Mouse (Mus musculus) heart, adult 2 months (tissue): ENCODE measurements around the gene Stxbp5. TPM values are rescaled to one million over a fixed set of nuclear protein-coding genes. Genes with fewer than 3 reads are reported as not detected.
A peak's percentile ranks its signal among the peaks of the same experiment; 100 is the strongest.

Experiments
- DNase-seq, 2 experiments: peaks; one replicate each; pipeline ENCODE4 v3.0.0; 2021
- H3K27ac ChIP-seq: fragments of 200-600 bp; 2 replicates; pipeline ENCODE4 v1.8.1; 2022
- H3K27me3 ChIP-seq: fragments of 200-500 bp; 2 replicates; pipeline ENCODE4 v1.6.1; 2012; ENCODE audit warnings: mild to moderate bottlenecking, low read length, inconsistent platforms, mixed read lengths; ENCODE audit not compliant: control insufficient read depth, insufficient read depth
- H3K36me3 ChIP-seq: fragments of 200-500 bp; 2 replicates; pipeline ENCODE4 v1.6.1; 2012; ENCODE audit warnings: low read length, inconsistent platforms; ENCODE audit not compliant: control insufficient read depth, insufficient read depth
- H3K4me1 ChIP-seq: fragments of 200-500 bp; 2 replicates; pipeline ENCODE4 v1.6.1; 2011; ENCODE audit warnings: low read length; ENCODE audit not compliant: control insufficient read depth, insufficient read depth
- H3K4me3 ChIP-seq: fragments of 200-600 bp; 2 replicates; pipeline ENCODE4 v1.8.1; 2022
- H3K79me2 ChIP-seq: fragments of 200-500 bp; replicated peaks from 2 replicates; pipeline ENCODE4 v1.6.1; 2012; ENCODE audit warnings: mild to moderate bottlenecking, inconsistent platforms, low read length, moderate library complexity, mixed read lengths; ENCODE audit not compliant: control insufficient read depth, insufficient read depth
- H3K9ac ChIP-seq: fragments of 200-500 bp; 2 replicates; pipeline ENCODE4 v1.6.1; 2012; ENCODE audit warnings: low read depth, mild to moderate bottlenecking, control low read depth, inconsistent platforms, low read length, mixed read lengths
- CTCF ChIP-seq: fragments of 200-600 bp; IDR thresholded peaks from 2 replicates; pipeline ENCODE4 v1.8.1; 2022; ENCODE audit warnings: antibody characterized with exemption, mild to moderate bottlenecking, moderate library complexity
- EP300 ChIP-seq: fragments of 200-500 bp; IDR thresholded peaks from 2 replicates; pipeline ENCODE4 v1.6.1; 2011; ENCODE audit warnings: low read depth, low read length, control low read depth; ENCODE audit not compliant: insufficient read depth
- POLR2A ChIP-seq: fragments of 200-500 bp; IDR thresholded peaks from 2 replicates; pipeline ENCODE4 v1.6.1; 2011; ENCODE audit warnings: mild to moderate bottlenecking, low read depth, low read length, control low read depth; ENCODE audit not compliant: insufficient read depth
- WGBS: fragments of 180-500 bp; shearing (Covaris S2); methylation state at CpG from one replicate; pipeline ENCODE4 v1.1.7; 2018; 5-methylcytosine and 5-hydroxymethylcytosine counted together
- intact Hi-C: fragments of 180-260 bp; cut with DNase I; formaldehyde crosslinking; loops from one replicate; pipeline ENCODE4 v1.15.1; 2025
- polyA plus RNA-seq: library from polyadenylated mRNA; depleted of rRNA; stranded (reverse); fragments of >200 nt; gene quantifications from 2 replicates; pipeline ENCODE4 v1.2.3, GENCODE M21; 2012
- total RNA-seq, 2 experiments: library from RNA; stranded (reverse); gene quantifications; 2 replicates each; pipeline ENCODE4 v1.2.3; 2021

The Stxbp5 gene
- total and polyA plus RNA-seq, 3 experiments: 8.4 to 13.7 (median 11.9) TPM

DNA sequence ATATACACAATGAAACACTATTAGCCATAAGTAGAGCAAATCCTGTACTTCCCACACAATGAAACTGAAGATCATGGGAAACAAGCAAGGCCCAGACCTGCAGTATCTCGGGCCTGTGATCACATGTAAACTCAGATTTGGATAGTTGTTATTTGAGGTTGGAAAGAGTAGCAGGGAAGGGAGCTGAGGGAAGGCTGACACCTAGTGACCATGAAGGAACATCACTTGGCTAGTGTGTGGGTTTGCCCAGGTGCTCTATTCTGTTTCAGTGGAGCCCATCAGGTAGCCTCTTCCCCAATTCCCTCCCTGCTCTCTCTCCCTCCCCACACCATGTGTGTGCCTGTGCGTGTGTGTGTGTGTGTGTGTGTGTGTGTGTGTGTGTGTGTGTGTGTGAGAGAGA lies 28.7 kb downstream of the Stxbp5 start:
- DNase-seq: no peak
- Histone ChIP-seq H3K4me3 (no peak overlapping the region), H3K36me3 (no peaks in the 10 kb centered on the region), H3K79me2 (peaks cover 3% of the 10 kb centered on the region; the same call in 1 of the 2 replicates), H3K27ac (no peak overlapping the region), H3K4me1 (peaks cover 2% of the 10 kb centered on the region; the same call in 1 of the 2 replicates), H3K27me3 (no peaks in the 10 kb centered on the region), H3K9ac (no peak overlapping the region)
- TF ChIP-seq CTCF (peak; percentile 38), EP300 (no peak)
- intact Hi-C loops: no loop called here
- 50% methylated on average over 2 of the region's 2 CpGs for WGBS

DNA sequence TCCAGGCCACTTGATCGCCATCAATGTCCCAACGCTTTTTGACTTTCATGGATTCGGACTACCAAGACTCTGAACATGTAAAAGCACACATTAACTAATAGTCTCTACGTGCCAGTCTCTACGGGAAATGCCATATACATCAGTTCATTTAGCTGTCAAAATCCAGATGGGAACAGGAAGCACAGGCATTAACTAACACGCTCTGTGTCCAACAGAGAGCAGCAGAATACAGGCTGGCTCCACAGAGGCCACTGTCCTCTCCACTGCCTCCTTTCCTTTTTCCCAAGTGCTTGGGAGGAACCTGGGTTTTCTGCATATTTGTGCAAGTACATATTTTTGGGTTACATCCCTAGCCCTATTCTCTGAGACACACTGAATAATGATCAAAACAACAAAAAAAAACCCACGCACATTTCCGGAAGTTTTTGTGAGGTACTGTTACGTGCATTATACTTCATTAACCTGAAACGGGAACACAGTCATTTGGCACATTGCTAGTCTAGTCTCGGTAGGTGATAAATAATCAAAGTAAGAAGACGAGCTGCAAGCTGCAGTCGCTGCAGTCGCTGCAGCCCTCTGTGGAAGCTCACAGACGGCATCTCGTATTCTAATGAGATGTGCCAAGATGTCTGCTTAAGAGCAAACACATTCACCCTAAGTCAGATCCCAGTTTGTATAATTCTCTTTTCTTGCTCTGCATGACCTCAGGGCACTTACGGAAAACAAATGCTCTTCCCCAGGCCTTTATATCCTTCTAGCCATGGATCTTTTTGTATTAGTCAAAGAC lies 33.9 kb downstream of the Stxbp5 start:
- TF ChIP-seq EP300 (no peak), CTCF (peak; percentile 47)
- Histone ChIP-seq H3K4me1 (no peaks in the 10 kb centered on the region; the same call in 1 of the 2 replicates), H3K4me3 (no peak overlapping the region), H3K79me2 (peaks cover 2% of the 10 kb centered on the region; the same call in 1 of the 2 replicates), H3K27me3 (no peaks in the 10 kb centered on the region), H3K9ac (no peak overlapping the region), H3K36me3 (no peaks in the 10 kb centered on the region), H3K27ac (no peak overlapping the region)
- intact Hi-C loops: no loop called here
- WGBS: 79% methylated on average over 17 of the region's 17 CpGs
- DNase-seq: no peak

DNA sequence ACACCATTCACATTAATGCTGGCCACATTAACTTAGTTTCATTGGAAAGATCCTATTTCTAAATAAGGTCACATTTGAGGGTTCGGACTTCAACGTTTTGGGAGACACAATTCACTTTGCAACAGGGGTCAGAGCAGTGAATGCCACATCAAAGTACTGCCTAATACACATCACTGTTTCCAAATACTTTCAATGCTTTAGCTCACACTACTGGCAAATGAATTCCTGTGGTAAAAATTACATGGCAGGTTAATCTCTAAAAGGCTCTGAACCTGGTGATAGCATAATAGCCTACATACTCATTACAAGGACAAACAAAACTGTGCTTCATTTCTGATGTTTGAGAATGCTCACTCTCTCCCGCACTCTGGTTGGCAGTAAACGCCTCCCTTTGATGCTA lies 40.9 kb downstream of the Stxbp5 start:
- 85% methylated on average over 4 of the region's 4 CpGs for WGBS
- intact Hi-C loops: no loop called here
- no peaks in the 10 kb centered on the region for H3K27me3 ChIP-seq
- TF ChIP-seq CTCF (no peak), POLR2A (no peak), EP300 (no peak)
- no peaks in the 10 kb centered on the region for H3K36me3 ChIP-seq
- H3K9ac ChIP-seq: no peak overlapping the region
- no peak overlapping the region for H3K27ac ChIP-seq
- H3K4me3 ChIP-seq: no peak overlapping the region
- peaks cover 2% of the 10 kb centered on the region; the same call in 1 of the 2 replicates for H3K79me2 ChIP-seq
- H3K4me1 ChIP-seq: no peaks in the 10 kb centered on the region; the same call in 1 of the 2 replicates
- no peak for DNase-seq

DNA sequence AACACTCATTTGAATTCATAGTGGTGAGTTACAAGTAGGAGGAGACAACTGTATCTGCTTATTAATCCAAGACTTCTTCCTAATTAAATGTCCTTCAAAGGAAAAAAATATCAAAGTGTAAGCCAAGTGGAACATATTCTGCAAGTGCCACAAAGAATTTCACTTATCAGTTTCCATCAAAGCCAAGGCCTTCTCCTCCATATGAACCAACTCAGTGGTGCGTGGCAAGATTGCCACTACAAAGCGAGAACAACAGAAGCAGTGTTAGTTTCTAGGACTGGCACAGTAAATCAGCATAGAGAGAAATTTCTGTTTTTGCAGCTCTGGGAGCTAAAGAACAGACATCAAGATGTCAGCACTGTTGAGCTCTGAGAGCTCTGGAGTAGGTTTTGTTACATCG lies 41.4 kb downstream of the Stxbp5 start:
- intact Hi-C loops: no loop called here
- TF ChIP-seq POLR2A (no peak), EP300 (no peak), CTCF (no peak)
- Histone ChIP-seq H3K27me3 (no peaks in the 10 kb centered on the region), H3K79me2 (peaks cover 2% of the 10 kb centered on the region; the same call in 1 of the 2 replicates), H3K9ac (no peak overlapping the region), H3K27ac (no peak overlapping the region), H3K4me1 (no peaks in the 10 kb centered on the region; the same call in 1 of the 2 replicates), H3K4me3 (no peak overlapping the region), H3K36me3 (no peaks in the 10 kb centered on the region)
- WGBS: 95% methylated on average over 3 of the region's 3 CpGs
- DNase-seq: no peak

DNA sequence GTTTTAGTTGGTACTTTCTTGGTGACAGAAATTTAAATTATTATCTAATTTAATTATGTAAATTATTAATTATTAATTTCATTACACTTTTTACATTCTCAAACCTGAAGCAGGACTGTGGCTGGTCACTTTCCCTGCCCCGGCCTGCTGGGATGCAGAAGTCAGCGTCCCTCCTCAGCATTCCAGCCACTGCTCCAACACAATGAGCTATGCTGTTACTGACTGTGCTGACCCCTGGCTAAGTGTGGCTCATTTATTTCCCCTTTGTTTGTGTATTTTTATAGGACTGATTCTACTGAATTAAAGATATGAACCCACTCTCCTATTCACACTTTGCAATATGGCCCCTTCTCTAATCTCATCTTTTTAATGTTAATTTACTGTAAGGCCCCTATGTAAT lies 43.0 kb downstream of the Stxbp5 start:
- intact Hi-C loops: no loop called here
- TF ChIP-seq POLR2A (no peak), EP300 (no peak), CTCF (no peak)
- DNase-seq: no peak
- Histone ChIP-seq H3K4me1 (no peaks in the 10 kb centered on the region; the same call in 1 of the 2 replicates), H3K27me3 (no peaks in the 10 kb centered on the region), H3K27ac (no peak overlapping the region), H3K9ac (no peak overlapping the region), H3K4me3 (no peak overlapping the region), H3K79me2 (peaks cover 2% of the 10 kb centered on the region; the same call in 1 of the 2 replicates), H3K36me3 (no peaks in the 10 kb centered on the region)
- 100% methylated on average over 2 of the region's 2 CpGs for WGBS

DNA sequence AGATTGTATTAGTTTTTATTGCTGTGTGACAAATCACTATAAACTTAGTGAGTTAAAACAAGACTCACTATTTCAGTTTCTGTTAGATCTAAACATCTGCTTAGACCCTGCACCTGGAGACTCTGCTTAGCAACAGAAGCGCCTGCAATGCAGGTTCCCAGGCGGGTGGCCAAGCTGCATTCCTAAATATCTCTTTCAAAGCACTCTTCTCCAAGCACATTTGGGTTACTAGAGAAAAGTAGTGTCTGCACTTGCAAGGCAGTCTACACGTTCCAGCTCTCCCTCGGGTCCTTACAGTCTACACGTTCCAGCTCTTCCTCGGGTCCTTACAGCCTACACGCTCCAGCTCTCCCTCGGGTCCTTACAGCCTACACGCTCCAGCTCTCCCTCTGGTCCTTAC lies 44.1 kb downstream of the Stxbp5 start:
- H3K9ac ChIP-seq: no peak overlapping the region
- no peaks in the 10 kb centered on the region for H3K36me3 ChIP-seq
- H3K79me2 ChIP-seq: peaks cover 2% of the 10 kb centered on the region; the same call in 1 of the 2 replicates
- no peak for DNase-seq
- no peak overlapping the region for H3K4me3 ChIP-seq
- no peak for TF ChIP-seq CTCF
- TF ChIP-seq EP300: no peak
- no peak for TF ChIP-seq POLR2A
- H3K27me3 ChIP-seq: no peaks in the 10 kb centered on the region
- no peaks in the 10 kb centered on the region; the same call in 1 of the 2 replicates for H3K4me1 ChIP-seq
- intact Hi-C loops: no loop called here
- 72% methylated on average over 9 of the region's 9 CpGs for WGBS
- H3K27ac ChIP-seq: no peak overlapping the region
